Mouse (Mus musculus) megakaryocyte, embryonic 14.5 days (primary cell): ENCODE data around the gene Tek. TPM values are rescaled to one million over a fixed set of nuclear protein-coding genes. Genes with fewer than 3 reads are reported as not detected.

Experiments
- H3K27me3 ChIP-seq: replicated peaks from 2 replicates; pipeline ENCODE3; 2012; ENCODE audit warnings: inconsistent platforms
- H3K36me3 ChIP-seq: replicated peaks from 2 replicates; pipeline ENCODE3; 2012; ENCODE audit warnings: low read length, inconsistent platforms, mixed read lengths
- H3K4me1 ChIP-seq: 2 replicates; pipeline ENCODE4 v1.6.1; 2012; ENCODE audit warnings: inconsistent platforms
- H3K4me3 ChIP-seq: replicated peaks from 2 replicates; pipeline ENCODE3; 2012; ENCODE audit warnings: moderate library complexity, mild to moderate bottlenecking, inconsistent platforms
- H3K9me3 ChIP-seq: 2 replicates; pipeline ENCODE4 v1.6.1; 2012; ENCODE audit warnings: inconsistent platforms
- FLI1 ChIP-seq: IDR thresholded peaks from 2 replicates; pipeline ENCODE4 v1.6.1; 2012; ENCODE audit warnings: low read length, inconsistent platforms, mixed read lengths
- GATA1 ChIP-seq: IDR thresholded peaks from 3 replicates; pipeline ENCODE4 v1.6.1; 2012; ENCODE audit warnings: mixed read lengths, low read length, inconsistent platforms, borderline replicate concordance
- polyA plus RNA-seq: library from polyadenylated mRNA; stranded (reverse); fragments of >175 nt; gene quantifications from 2 replicates; pipeline ENCODE4 v1.2.3, GENCODE M21; 2012; ENCODE audit warnings: low replicate concordance; ENCODE audit not compliant: insufficient read depth

Gene Tek
- polyA plus RNA-seq, 1 experiment = 0.12 TPM

GRCm38 (mm10) chr4:94732721-94733120 is 6.4 kb upstream of the Tek start:
- Histone ChIP-seq H3K4me1 (peaks cover 2% of the 10 kb centered on the region; the same call in 1 of the 2 replicates), H3K36me3 (no peaks in the 10 kb centered on the region), H3K4me3 (no peak overlapping the region), H3K9me3 (peaks cover 6% of the 10 kb centered on the region), H3K27me3 (no peaks in the 10 kb centered on the region)
- TF ChIP-seq GATA1 = no peak
- TF ChIP-seq FLI1 = no peak

- no peaks in the 10 kb centered on the region for H3K27me3 ChIP-seq
- H3K9me3 ChIP-seq = no peaks in the 10 kb centered on the region
- TF ChIP-seq FLI1 = no peak
- H3K4me1 ChIP-seq = peaks cover 16% of the 10 kb centered on the region
- H3K36me3 ChIP-seq = no peaks in the 10 kb centered on the region
- H3K4me3 ChIP-seq = no peak overlapping the region
Observed at GRCm38 (mm10) chr4:94737326-94738295, 1.5 kb upstream of the Tek start.

- TF ChIP-seq GATA1 (no peak), FLI1 (no peak)
- H3K36me3 ChIP-seq = no peaks in the 10 kb centered on the region
Observed at GRCm38 (mm10) chr4:94741824-94742223, 2.7 kb downstream of the Tek start.

GRCm38 (mm10) chr4:94745749-94746148 is 6.7 kb downstream of the Tek start:
- TF ChIP-seq GATA1 (no peak), FLI1 (no peak)
- H3K36me3 ChIP-seq = no peaks in the 10 kb centered on the region
- H3K4me3 ChIP-seq = no peak overlapping the region
- H3K9me3 ChIP-seq = no peaks in the 10 kb centered on the region
- H3K4me1 ChIP-seq = peaks cover 11% of the 10 kb centered on the region
- H3K27me3 ChIP-seq = no peaks in the 10 kb centered on the region

More at GRCm38 (mm10) chr4:94741824-94742223, 2.7 kb downstream of the Tek start:
- H3K4me3 ChIP-seq = no peak overlapping the region
- peaks cover 27% of the 10 kb centered on the region for H3K4me1 ChIP-seq
- no peaks in the 10 kb centered on the region for H3K9me3 ChIP-seq
- H3K27me3 ChIP-seq = no peaks in the 10 kb centered on the region

- no peaks in the 10 kb centered on the region for H3K27me3 ChIP-seq
Observed at GRCm38 (mm10) chr4:94746387-94746811, 7.3 kb downstream of the Tek start.

GRCm38 (mm10) chr4:94747338-94747737 is 8.2 kb downstream of the Tek start:
- Histone ChIP-seq H3K4me3 (no peak overlapping the region), H3K4me1 (peaks cover 11% of the 10 kb centered on the region), H3K27me3 (no peaks in the 10 kb centered on the region), H3K36me3 (no peaks in the 10 kb centered on the region), H3K9me3 (no peaks in the 10 kb centered on the region)
- TF ChIP-seq GATA1 (no peak), FLI1 (no peak)

More at GRCm38 (mm10) chr4:94746387-94746811, 7.3 kb downstream of the Tek start:
- H3K4me3 ChIP-seq = no peak overlapping the region
- no peaks in the 10 kb centered on the region for H3K9me3 ChIP-seq
- no peaks in the 10 kb centered on the region for H3K36me3 ChIP-seq
- peaks cover 11% of the 10 kb centered on the region for H3K4me1 ChIP-seq
- TF ChIP-seq FLI1 = no peak
- no peak for TF ChIP-seq GATA1

- Histone ChIP-seq H3K4me1 (no peaks in the 10 kb centered on the region), H3K4me3 (no peak overlapping the region), H3K27me3 (no peaks in the 10 kb centered on the region), H3K36me3 (no peaks in the 10 kb centered on the region), H3K9me3 (no peaks in the 10 kb centered on the region)
- no peak for TF ChIP-seq FLI1
- TF ChIP-seq GATA1 = no peak
Observed at GRCm38 (mm10) chr4:94752512-94752911, 13.4 kb downstream of the Tek start.

- TF ChIP-seq GATA1 (no peak), FLI1 (no peak)
- H3K4me1 ChIP-seq = peaks cover 4% of the 10 kb centered on the region
- H3K4me3 ChIP-seq = no peak overlapping the region
- no peaks in the 10 kb centered on the region for H3K9me3 ChIP-seq
- no peaks in the 10 kb centered on the region for H3K36me3 ChIP-seq
- H3K27me3 ChIP-seq = no peaks in the 10 kb centered on the region
Observed at GRCm38 (mm10) chr4:94765217-94765616, 26.1 kb downstream of the Tek start.

- Histone ChIP-seq H3K4me1 (peaks cover 4% of the 10 kb centered on the region), H3K36me3 (no peaks in the 10 kb centered on the region), H3K27me3 (no peaks in the 10 kb centered on the region), H3K4me3 (no peak overlapping the region), H3K9me3 (no peaks in the 10 kb centered on the region)
- TF ChIP-seq FLI1 = no peak
- TF ChIP-seq GATA1 = no peak
Observed at GRCm38 (mm10) chr4:94766176-94766575, 27.1 kb downstream of the Tek start.

- Histone ChIP-seq H3K36me3 (no peaks in the 10 kb centered on the region), H3K27me3 (no peaks in the 10 kb centered on the region), H3K9me3 (no peaks in the 10 kb centered on the region), H3K4me1 (peaks cover 4% of the 10 kb centered on the region), H3K4me3 (no peak overlapping the region)
- TF ChIP-seq GATA1 = no peak
- no peak for TF ChIP-seq FLI1
Observed at GRCm38 (mm10) chr4:94768624-94769023, 29.5 kb downstream of the Tek start.

GRCm38 (mm10) chr4:94781043-94781442 is 42.0 kb downstream of the Tek start:
- H3K27me3 ChIP-seq = no peaks in the 10 kb centered on the region
- TF ChIP-seq FLI1 = no peak
- no peak for TF ChIP-seq GATA1

More at GRCm38 (mm10) chr4:94781043-94781442, 42.0 kb downstream of the Tek start:
- no peaks in the 10 kb centered on the region for H3K4me1 ChIP-seq
- H3K9me3 ChIP-seq = peaks cover 6% of the 10 kb centered on the region
- no peak overlapping the region for H3K4me3 ChIP-seq
- no peaks in the 10 kb centered on the region for H3K36me3 ChIP-seq
